9 mouse cellular contexts compared by ENCODE assay signal in the genomic region with DNA sequence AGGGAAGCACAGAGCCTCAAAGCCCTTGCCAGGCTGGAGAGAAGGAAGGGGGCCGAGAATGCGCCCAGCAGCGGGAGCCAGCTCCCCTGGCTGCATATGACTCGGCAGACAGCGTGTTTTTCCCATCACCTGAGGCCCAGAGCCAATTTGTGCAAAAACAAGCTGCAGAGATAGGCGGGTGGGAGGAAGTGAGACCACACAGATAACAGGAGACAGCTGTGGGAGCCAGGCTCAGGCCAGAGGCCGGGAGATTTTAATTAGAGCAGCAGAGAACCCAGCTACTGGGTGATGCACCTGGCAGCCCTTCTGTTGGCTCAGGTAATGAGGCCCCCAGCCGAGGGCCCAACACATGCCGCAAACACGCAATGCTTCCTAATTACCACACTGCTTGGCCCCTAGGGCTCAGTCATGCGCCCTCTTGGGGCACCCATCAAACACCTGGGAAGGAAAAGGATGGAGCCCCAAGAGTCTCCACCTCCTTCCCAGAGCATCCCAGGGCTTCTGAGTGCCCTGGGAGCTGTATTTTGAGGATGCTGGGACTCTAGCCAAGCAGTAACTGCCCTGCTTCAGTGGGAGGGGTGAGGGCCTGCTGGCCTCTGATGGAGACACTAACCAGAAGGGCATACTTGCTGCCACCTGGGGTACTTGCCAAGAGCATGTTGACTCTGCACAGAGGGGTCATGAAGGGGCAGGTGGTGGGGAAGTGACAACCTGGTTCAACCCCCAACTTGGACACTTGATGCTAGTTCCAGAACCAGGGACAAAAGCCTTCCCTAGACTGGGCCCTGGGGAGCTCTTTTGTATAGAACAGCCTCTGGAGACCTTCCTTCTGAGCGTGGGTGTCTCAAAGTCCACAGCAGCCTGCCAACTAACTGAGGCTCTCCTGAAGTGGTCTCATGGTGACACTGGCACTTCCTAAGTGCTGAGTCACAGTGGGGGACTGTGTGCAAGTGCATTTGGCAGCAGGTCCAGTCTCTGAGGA. TPM values are rescaled to one million over a fixed set of nuclear protein-coding genes. Genes with fewer than 3 reads are reported as not detected.
A peak's percentile ranks its signal among the peaks of the same experiment; 100 is the strongest.
DNase-seq lines count a peak whose midpoint lies in the region; ATAC-seq and TF ChIP-seq lines count a peak whose summit lies in the region.
"Had no signal": no experiment of that assay in that cellular context is flagged by ENCODE, and none has a peak within 500 bp of the region (broad histone marks: within the 10 kb centered on the region; RNA-seq: fewer than 3 reads in every experiment).

No protein-coding gene starts in this region.

- TF ChIP-seq POLR2A in kidney, adult 2 months (IDR thresholded peaks at IDR 0.05; ENCODE audit: low read depth, low read length) = no peak

- H3K27ac ChIP-seq in gastrocnemius, adult 2 months = peak overlapping the region; percentile 43
- peak overlapping the region; percentile 66 for H3K27ac ChIP-seq in heart, postnatal 0 days (ENCODE audit: low read depth)
- H3K27ac ChIP-seq in kidney, adult 2 months (ENCODE audit: insufficient read depth, low read depth, low read length) = no peak overlapping the region

- no peak overlapping the region for H3K9ac ChIP-seq in heart, postnatal 0 days (replicated peaks; ENCODE audit: low read depth, low read length)
- H3K9ac ChIP-seq: lung, embryonic 14.5 days had no signal

- H3K4me1 ChIP-seq in heart, postnatal 0 days (ENCODE audit: control insufficient read depth, insufficient read depth) = peaks cover 29% of the 10 kb centered on the region
- no peaks in the 10 kb centered on the region for H3K4me1 ChIP-seq in kidney, adult 2 months (ENCODE audit: control insufficient read depth, insufficient read depth, low read length)

- H3K4me2 ChIP-seq in heart, postnatal 0 days (ENCODE audit: low read depth, low read length) = no peak overlapping the region
- H3K4me2 ChIP-seq: lung, embryonic 14.5 days had no signal

- H3K27me3 ChIP-seq in heart, postnatal 0 days (ENCODE audit: control insufficient read depth, insufficient read depth, low read length) = no peaks in the 10 kb centered on the region
- no peaks in the 10 kb centered on the region for H3K27me3 ChIP-seq in kidney, adult 2 months (replicated peaks; ENCODE audit: control insufficient read depth, insufficient read depth, low read length)

- peak; percentile 17; the same call in 1 of the 2 replicates for TF ChIP-seq EP300 in heart, postnatal 0 days (IDR thresholded peaks at IDR 0.05; ENCODE audit: low read depth)

- peak; percentile 38 for DNase-seq in gastrocnemius, adult 2 months
- DNase-seq in gastrocnemius, adult 18-20 months (ENCODE audit: low spot score) = no peak
- peak; percentile 33 for DNase-seq in urinary bladder, postnatal 14 days (ENCODE audit: low spot score)
- DNase-seq in urinary bladder, postnatal 25 days (ENCODE audit: low spot score) = no peak
- DNase-seq in heart, postnatal 0 days (ENCODE audit: low spot score) = peak; percentile 65
- no peak for DNase-seq in B cell, adult 2 months
- DNase-seq in kidney, adult 2 months = no peak
- DNase-seq: lung, embryonic 14.5 days had no signal

- TF ChIP-seq CTCF in gastrocnemius, adult 2 months (IDR thresholded peaks at IDR 0.05) = no peak
- TF ChIP-seq CTCF in heart, postnatal 0 days (IDR thresholded peaks at IDR 0.05; ENCODE audit: low read depth) = 0 out of 2 replicates have a peak, but pooled peaks have one; percentile 0
- no peak for TF ChIP-seq CTCF in kidney, adult 2 months (conservative IDR thresholded peaks at IDR 0.05; ENCODE audit: insufficient read depth, insufficient read length, low read depth, low read length)

- H3K36me3 ChIP-seq in heart, postnatal 0 days (replicated peaks; ENCODE audit: control insufficient read depth, insufficient read depth, low read length) = no peaks in the 10 kb centered on the region
- H3K36me3 ChIP-seq in kidney, adult 2 months (ENCODE audit: control insufficient read depth, insufficient read depth, low read length) = no peaks in the 10 kb centered on the region

- peak; percentile 85 for ATAC-seq in heart, postnatal 0 days (ENCODE audit: insufficient read depth, low read depth)
- ATAC-seq in megakaryocyte progenitor cell, adult 5-6 weeks (replicated peaks; ENCODE audit: poor library complexity) = peak; percentile 84

- intact Hi-C loops in gastrocnemius, adult 2 months (cut with DNase I) = no loop called here

- no peaks in the 10 kb centered on the region; the same call in 1 of the 2 replicates for H3K9me3 ChIP-seq in heart, postnatal 0 days (replicated peaks; ENCODE audit: control insufficient read depth, low read length)

- WGBS in heart, postnatal 0 days = 24% methylated on average over 12 of the region's 12 CpGs
- WGBS in kidney, adult 2 months = 71% methylated on average over 12 of the region's 12 CpGs

- no peak overlapping the region for H3K4me3 ChIP-seq in gastrocnemius, adult 2 months
- H3K4me3 ChIP-seq in heart, postnatal 0 days (ENCODE audit: low read depth, low read length) = no peak overlapping the region
- H3K4me3 ChIP-seq in kidney, adult 2 months (ENCODE audit: insufficient read depth, low read depth, low read length) = no peak overlapping the region

RNA-seq across cellular contexts. Expression of a gene that starts 50.5 kb away (rescaled TPM):
- total RNA-seq in gastrocnemius, adult 2 months (2021) = 1 to 10 TPM in 1 of 2 experiments, under 1 TPM in 1; 0.59 to 1.4 TPM
- 1 to 10 TPM in 1 of 2 experiments, under 1 TPM in 1; 0.78 to 1.3 TPM for total RNA-seq in gastrocnemius, adult 18-20 months (2021)
- 2.3 TPM in 2 replicates for total RNA-seq in heart, postnatal 0 days (2014; rRNA removed; ENCODE audit: low replicate concordance)
- polyA plus RNA-seq in heart, postnatal 0 days (2015; fragmentation: Nextera tagmentation; extraction: Ambion mirVana) = 3.9 and 4.4 TPM in 2 replicates
- 0.81 and 2.6 TPM in 2 replicates for total RNA-seq in megakaryocyte progenitor cell, adult 5-6 weeks (2015)
- 0.21 and 0.64 TPM in 2 replicates for total RNA-seq in megakaryocyte progenitor cell, adult 5-6 weeks (2017)
- polyA plus RNA-seq in kidney, adult 2 months (2012; rRNA removed) = 6.4 and 7.1 TPM in 2 replicates

RNA-seq across cellular contexts. Expression of a gene that starts 50.7 kb away (rescaled TPM):
- 10 to 100 TPM; 14.1 to 16.7 TPM for total RNA-seq in gastrocnemius, adult 2 months (2021)
- 10 to 100 TPM; 16.3 to 18.5 TPM for total RNA-seq in gastrocnemius, adult 18-20 months (2021)
- 23.0 and 38.1 TPM in 2 replicates for total RNA-seq in heart, postnatal 0 days (2014; rRNA removed; ENCODE audit: low replicate concordance)
- 2.3 and 2.8 TPM in 2 replicates for polyA plus RNA-seq in heart, postnatal 0 days (2015; fragmentation: Nextera tagmentation; extraction: Ambion mirVana)
- 11.6 and 15.8 TPM in 2 replicates for total RNA-seq in megakaryocyte progenitor cell, adult 5-6 weeks (2015)
- total RNA-seq in megakaryocyte progenitor cell, adult 5-6 weeks (2017) = 8.1 and 9.3 TPM in 2 replicates
- 16.3 and 17.5 TPM in 2 replicates for polyA plus RNA-seq in kidney, adult 2 months (2012; rRNA removed)

Comparison
In these comparisons a context has a peak if more than half of its experiments do, and no peak if none do; other contexts are left out.
1. DNase-seq: peak in gastrocnemius, adult 2 months (single experiment), urinary bladder, postnatal 14 days (single experiment) and heart, postnatal 0 days (single experiment); none in gastrocnemius, adult 18-20 months (single experiment), urinary bladder, postnatal 25 days (single experiment), B cell, adult 2 months (0 of 2) and kidney, adult 2 months (single experiment).